Mouse (Mus musculus): ENCODE measurements around the gene Rps3. TPM values are rescaled to one million over a fixed set of nuclear protein-coding genes. Genes with fewer than 3 reads are reported as not detected.
A peak's percentile ranks its signal among the peaks of the same experiment; 100 is the strongest.

The Rps3 gene
- polyA plus RNA-seq, 1 experiment from 2014 or later: 408 TPM

DNA sequence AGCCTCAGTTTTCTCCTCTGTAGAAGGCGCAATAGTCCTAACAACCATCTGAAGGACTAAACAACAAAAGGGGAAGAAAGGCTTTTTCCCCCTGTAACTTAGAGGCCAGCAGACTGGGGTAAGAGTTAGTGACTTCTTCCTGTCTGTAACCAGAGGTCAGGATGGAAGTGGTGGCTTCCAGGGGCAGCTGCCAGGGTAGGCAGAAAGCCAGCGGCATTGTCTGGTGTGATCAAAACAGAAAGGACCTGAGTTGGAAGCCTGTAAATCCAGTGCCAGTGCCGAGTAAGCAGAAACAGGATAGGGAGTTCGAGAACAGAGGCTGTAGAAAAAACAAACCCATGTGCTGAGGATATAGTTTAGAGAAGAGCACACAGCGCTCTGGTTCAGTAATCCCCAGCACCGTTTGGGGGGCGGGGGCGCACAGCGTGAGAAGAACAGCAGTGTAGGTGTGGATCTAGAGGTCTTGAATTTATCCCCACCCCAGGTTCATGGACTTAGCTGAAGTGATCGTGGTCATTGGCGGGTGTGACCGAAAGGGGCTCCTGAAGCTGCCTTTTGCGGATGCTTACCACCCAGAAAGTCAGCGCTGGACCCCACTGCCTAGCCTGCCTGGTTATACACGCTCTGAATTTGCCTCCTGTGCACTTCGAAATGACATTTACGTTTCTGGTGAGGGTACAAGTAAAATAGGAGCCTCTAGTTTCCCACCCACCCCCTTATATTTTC lies 13.7 kb downstream of the Rps3 start:
- no peaks in the 10 kb centered on the region for H3K9me3 ChIP-seq (ENCODE audit: control insufficient read depth, low read length)
- WGBS: 80% methylated on average over 17 of the region's 17 CpGs
- no peak overlapping the region for H3K9ac ChIP-seq (replicated peaks; ENCODE audit: low read depth, low read length)
- no peaks in the 10 kb centered on the region for H3K27me3 ChIP-seq (ENCODE audit: control insufficient read depth, insufficient read depth, low read length)
- H3K27ac ChIP-seq (ENCODE audit: low read depth, low read length): no peak overlapping the region; the same call in 1 of the 2 replicates
- H3K36me3 ChIP-seq (ENCODE audit: control insufficient read depth, insufficient read depth, low read length): peaks cover 4% of the 10 kb centered on the region; the same call in 1 of the 2 replicates
- no peak overlapping the region for H3K4me2 ChIP-seq (ENCODE audit: low read depth, low read length)
- H3K4me1 ChIP-seq (ENCODE audit: control insufficient read depth, insufficient read depth, low read length): peaks cover 41% of the 10 kb centered on the region
- no peak overlapping the region for H3K4me3 ChIP-seq (ENCODE audit: low read depth, low read length)
- ATAC-seq (ENCODE audit: low read depth): no peak

DNA sequence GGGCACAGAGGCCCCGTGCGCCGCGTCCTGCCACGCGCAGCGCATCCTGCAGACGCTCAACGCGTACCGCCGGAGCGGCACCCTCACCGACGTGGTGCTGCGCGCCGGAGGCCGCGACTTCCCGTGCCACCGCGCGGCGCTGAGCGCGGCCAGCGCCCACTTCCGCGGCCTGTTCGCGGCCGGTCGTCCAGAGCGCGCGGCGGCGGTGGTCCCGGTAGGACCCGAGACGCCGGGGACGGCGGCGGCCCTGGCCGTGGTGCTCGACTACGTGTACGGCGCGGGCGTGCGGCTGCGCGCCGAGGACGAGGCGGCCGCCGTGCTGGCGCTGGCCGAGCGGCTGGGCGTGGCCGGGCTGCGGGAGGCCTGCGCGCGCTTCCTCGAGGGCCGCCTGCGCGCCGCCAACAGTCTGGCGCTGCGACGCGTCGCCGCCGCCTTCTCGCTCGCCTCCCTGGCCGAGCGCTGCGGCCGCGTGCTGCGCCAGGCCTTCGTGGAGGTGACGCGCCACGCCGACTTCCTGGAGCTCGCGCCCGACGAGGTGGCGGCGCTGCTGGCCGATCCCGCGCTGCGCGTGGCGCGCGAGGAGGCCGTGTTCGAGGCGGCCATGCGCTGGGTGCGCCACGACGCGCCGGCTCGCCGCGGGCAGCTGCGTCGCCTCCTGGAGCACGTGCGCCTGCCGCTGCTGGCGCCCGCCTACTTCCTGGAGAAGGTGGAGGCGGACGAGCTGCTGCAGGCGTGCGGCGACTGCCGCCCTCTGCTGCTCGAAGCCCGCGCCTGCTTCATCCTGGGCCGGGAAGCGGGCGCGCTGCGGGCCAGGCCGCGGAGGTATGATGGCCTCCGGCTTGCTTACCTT lies 15.0 kb downstream of the Rps3 start:
- Histone ChIP-seq H3K4me3 (ENCODE audit: low read depth, low read length) (peak overlapping the region; percentile 46), H3K9ac (replicated peaks; ENCODE audit: low read depth, low read length) (peak overlapping the region; percentile 70), H3K36me3 (ENCODE audit: control insufficient read depth, insufficient read depth, low read length) (peaks cover 4% of the 10 kb centered on the region; the same call in 1 of the 2 replicates), H3K27ac (ENCODE audit: low read depth, low read length) (peak overlapping the region; percentile 92), H3K27me3 (ENCODE audit: control insufficient read depth, insufficient read depth, low read length) (no peaks in the 10 kb centered on the region), H3K4me1 (ENCODE audit: control insufficient read depth, insufficient read depth, low read length) (peaks cover 38% of the 10 kb centered on the region), H3K9me3 (ENCODE audit: control insufficient read depth, low read length) (no peaks in the 10 kb centered on the region), H3K4me2 (ENCODE audit: low read depth, low read length) (peak overlapping the region; percentile 72)
- WGBS: 1% methylated on average over 68 of the region's 145 CpGs
- peak; percentile 82 for ATAC-seq (ENCODE audit: low read depth)

DNA sequence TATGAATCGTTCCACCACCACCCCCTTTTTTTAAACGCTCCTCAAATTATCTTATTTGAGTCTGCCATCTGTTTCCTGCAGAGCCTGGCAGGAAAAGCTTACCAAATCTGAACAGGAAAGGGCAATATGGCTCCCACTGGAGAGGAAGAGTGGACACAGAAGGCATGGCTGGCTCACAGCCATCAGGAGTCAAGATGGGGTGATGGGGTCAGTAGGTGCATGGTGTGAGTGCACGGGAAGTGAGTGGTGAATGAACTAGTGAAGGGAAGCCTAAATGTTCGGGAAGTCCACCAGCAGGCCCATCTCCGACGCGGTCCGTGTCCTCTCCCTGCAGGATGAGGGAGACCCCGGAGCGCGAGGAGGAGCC lies 15.6 kb downstream of the Rps3 start:
- peaks cover 4% of the 10 kb centered on the region; the same call in 1 of the 2 replicates for H3K36me3 ChIP-seq (ENCODE audit: control insufficient read depth, insufficient read depth, low read length)
- peak overlapping the region; percentile 46 for H3K4me3 ChIP-seq (ENCODE audit: low read depth, low read length)
- peak overlapping the region; percentile 92 for H3K27ac ChIP-seq (ENCODE audit: low read depth, low read length)
- ATAC-seq (ENCODE audit: low read depth): no peak
- H3K9ac ChIP-seq (replicated peaks; ENCODE audit: low read depth, low read length): peak overlapping the region; percentile 70
- WGBS: 15% methylated on average over 9 of the region's 11 CpGs
- peaks cover 38% of the 10 kb centered on the region for H3K4me1 ChIP-seq (ENCODE audit: control insufficient read depth, insufficient read depth, low read length)
- H3K9me3 ChIP-seq (ENCODE audit: control insufficient read depth, low read length): no peaks in the 10 kb centered on the region
- no peaks in the 10 kb centered on the region for H3K27me3 ChIP-seq (ENCODE audit: control insufficient read depth, insufficient read depth, low read length)
- H3K4me2 ChIP-seq (ENCODE audit: low read depth, low read length): peak overlapping the region; percentile 72

DNA sequence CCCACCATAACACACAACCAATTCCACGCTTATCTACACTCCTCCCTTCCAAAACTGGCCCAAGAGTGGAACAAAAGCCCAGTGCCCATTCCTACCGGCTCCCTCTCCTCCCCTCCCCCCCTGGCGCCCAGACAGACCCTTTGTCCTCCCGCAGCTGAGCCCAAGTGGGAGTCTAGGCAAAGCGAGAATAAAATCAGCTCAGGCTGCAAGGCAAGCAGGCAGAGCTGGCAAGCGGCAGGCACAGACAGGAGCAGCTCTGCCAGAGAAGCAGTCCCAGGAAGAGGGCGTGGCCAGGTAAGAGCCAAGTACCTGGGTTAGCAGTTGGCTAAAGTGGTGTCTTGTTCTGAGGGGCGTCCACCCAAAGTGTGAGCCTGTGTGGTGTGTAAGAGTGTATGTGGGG lies 17.7 kb downstream of the Rps3 start, which contains the start of gene Klhl35:
Klhl35 (plus strand) TSS at position 194 of the 400 bp plus-strand sequence.
- no peak for ATAC-seq (ENCODE audit: low read depth)
- WGBS: 19% methylated on average over 8 of the region's 8 CpGs
- H3K4me1 ChIP-seq (ENCODE audit: control insufficient read depth, insufficient read depth, low read length): peaks cover 38% of the 10 kb centered on the region

DNA sequence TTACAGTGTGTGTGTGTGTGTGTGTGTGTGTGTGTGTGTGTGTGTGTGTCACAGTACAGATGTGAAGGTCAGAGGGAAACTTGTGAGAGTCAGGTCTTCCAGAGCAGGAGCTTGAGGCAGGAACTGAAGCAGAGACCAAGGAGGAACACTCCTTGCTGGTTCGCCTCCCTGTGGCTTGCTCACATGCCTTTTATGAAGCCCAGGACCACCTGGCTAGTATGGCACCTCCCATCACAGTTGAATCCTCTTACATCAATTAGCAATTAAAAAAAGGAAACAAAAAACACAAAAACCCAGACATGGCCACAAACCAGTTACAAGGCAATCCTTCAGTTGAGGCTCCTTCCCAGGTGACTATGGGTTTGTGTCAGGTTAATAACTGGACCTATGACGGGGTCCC lies 20.4 kb downstream of the Rps3 start:
- no peak for ATAC-seq (ENCODE audit: low read depth)
- peaks cover 28% of the 10 kb centered on the region for H3K4me1 ChIP-seq (ENCODE audit: control insufficient read depth, insufficient read depth, low read length)
- H3K9me3 ChIP-seq (ENCODE audit: control insufficient read depth, low read length): no peaks in the 10 kb centered on the region
- H3K9ac ChIP-seq (replicated peaks; ENCODE audit: low read depth, low read length): no peak overlapping the region
- 91% methylated on average over 2 of the region's 2 CpGs for WGBS
- H3K4me3 ChIP-seq (ENCODE audit: low read depth, low read length): no peak overlapping the region
- H3K27ac ChIP-seq (ENCODE audit: low read depth, low read length): no peak overlapping the region
- no peaks in the 10 kb centered on the region for H3K27me3 ChIP-seq (ENCODE audit: control insufficient read depth, insufficient read depth, low read length)
- peaks cover 17% of the 10 kb centered on the region; the same call in 1 of the 2 replicates for H3K36me3 ChIP-seq (ENCODE audit: control insufficient read depth, insufficient read depth, low read length)
- no peak overlapping the region for H3K4me2 ChIP-seq (ENCODE audit: low read depth, low read length)

More for the DNA sequence above, 17.7 kb downstream of the Rps3 start, which contains the start of gene Klhl35:
- Histone ChIP-seq H3K4me2 (ENCODE audit: low read depth, low read length) (peak within 1 kb of the TSS; percentile 72), H3K27ac (ENCODE audit: low read depth, low read length) (peak within 1 kb of the TSS; percentile 69), H3K9me3 (ENCODE audit: control insufficient read depth, low read length) (no peaks in the 10 kb centered on the region), H3K36me3 (ENCODE audit: control insufficient read depth, insufficient read depth, low read length) (0 out of 2 replicates have a peak, but pooled peaks cover 4% of the 10 kb centered on the region), H3K27me3 (ENCODE audit: control insufficient read depth, insufficient read depth, low read length) (no peaks in the 10 kb centered on the region), H3K9ac (replicated peaks; ENCODE audit: low read depth, low read length) (peak within 1 kb of the TSS; percentile 42), H3K4me3 (ENCODE audit: low read depth, low read length) (no peak within 1 kb of the TSS)

DNA sequence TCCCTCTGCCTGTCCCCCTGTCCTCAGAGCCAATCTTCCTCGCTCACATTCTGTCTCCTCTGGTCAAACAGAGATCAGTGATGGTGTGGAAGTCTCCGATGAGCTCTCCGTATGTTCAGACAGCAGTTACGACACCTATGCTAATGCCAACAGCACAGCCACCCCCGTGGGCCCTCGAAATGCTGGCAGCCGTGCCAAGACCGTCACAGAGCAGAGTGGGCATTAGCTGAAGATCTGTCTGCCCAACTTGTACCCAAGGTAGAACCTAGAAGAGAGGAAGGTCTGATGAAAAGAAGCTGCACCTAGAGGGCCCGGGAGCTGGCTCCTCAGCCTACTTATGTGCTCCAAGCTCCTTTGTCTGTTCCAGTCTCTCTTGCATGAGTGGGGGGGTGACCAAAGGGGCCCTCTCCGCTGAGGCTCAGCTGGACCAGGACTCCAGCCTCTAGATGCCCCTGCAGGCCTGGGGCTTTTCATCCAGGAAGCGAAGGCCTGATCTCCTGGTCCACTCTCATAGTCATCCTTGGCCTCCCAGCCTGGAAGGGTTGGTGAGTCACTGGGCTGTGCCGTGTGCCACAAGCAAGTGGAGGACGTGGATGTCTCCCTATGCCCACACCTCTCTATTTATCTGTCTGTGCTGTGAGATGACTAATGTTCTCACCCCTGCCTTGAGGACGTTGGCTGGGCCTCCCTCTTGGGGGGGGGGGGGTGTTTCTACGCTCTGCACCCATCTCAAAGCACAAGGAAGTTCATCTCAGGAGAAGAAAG lies 23.5 kb downstream of the Rps3 start:
- Histone ChIP-seq H3K4me1 (ENCODE audit: control insufficient read depth, insufficient read depth, low read length) (no peaks in the 10 kb centered on the region), H3K27ac (ENCODE audit: low read depth, low read length) (no peak overlapping the region), H3K27me3 (ENCODE audit: control insufficient read depth, insufficient read depth, low read length) (no peaks in the 10 kb centered on the region), H3K4me2 (ENCODE audit: low read depth, low read length) (no peak overlapping the region), H3K9ac (replicated peaks; ENCODE audit: low read depth, low read length) (no peak overlapping the region), H3K9me3 (ENCODE audit: control insufficient read depth, low read length) (no peaks in the 10 kb centered on the region), H3K4me3 (ENCODE audit: low read depth, low read length) (no peak overlapping the region), H3K36me3 (ENCODE audit: control insufficient read depth, insufficient read depth, low read length) (peaks cover 20% of the 10 kb centered on the region; the same call in 1 of the 2 replicates)
- WGBS: 93% methylated on average over 15 of the region's 15 CpGs
- ATAC-seq (ENCODE audit: low read depth): no peak

DNA sequence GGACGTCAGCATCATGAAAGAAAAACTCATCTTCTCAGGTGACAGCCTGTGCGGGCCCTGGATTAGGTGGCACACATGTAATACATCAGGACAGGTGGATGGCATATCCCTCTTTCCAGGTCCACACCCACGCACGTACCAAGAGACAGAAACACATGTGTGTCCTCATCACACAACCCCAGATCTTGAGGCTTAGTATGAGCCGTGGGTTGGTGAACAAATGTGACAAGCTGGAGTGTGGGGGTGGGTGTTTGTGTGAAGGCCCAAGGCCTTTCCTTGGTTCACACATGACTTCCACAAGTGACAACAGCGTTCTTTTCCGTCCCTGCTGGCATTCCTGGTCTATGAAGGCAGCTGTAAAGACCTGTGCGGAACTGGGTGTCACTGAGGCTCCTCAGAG lies 24.7 kb downstream of the Rps3 start:
- H3K4me1 ChIP-seq (ENCODE audit: control insufficient read depth, insufficient read depth, low read length): no peaks in the 10 kb centered on the region
- H3K4me3 ChIP-seq (ENCODE audit: low read depth, low read length): no peak overlapping the region
- no peaks in the 10 kb centered on the region for H3K27me3 ChIP-seq (ENCODE audit: control insufficient read depth, insufficient read depth, low read length)
- no peak overlapping the region for H3K4me2 ChIP-seq (ENCODE audit: low read depth, low read length)
- WGBS: 91% methylated on average over 8 of the region's 8 CpGs
- peaks cover 20% of the 10 kb centered on the region; the same call in 1 of the 2 replicates for H3K36me3 ChIP-seq (ENCODE audit: control insufficient read depth, insufficient read depth, low read length)
- no peak for ATAC-seq (ENCODE audit: low read depth)
- H3K9me3 ChIP-seq (ENCODE audit: control insufficient read depth, low read length): no peaks in the 10 kb centered on the region
- H3K27ac ChIP-seq (ENCODE audit: low read depth, low read length): no peak overlapping the region; the same call in 1 of the 2 replicates
- no peak overlapping the region for H3K9ac ChIP-seq (replicated peaks; ENCODE audit: low read depth, low read length)

DNA sequence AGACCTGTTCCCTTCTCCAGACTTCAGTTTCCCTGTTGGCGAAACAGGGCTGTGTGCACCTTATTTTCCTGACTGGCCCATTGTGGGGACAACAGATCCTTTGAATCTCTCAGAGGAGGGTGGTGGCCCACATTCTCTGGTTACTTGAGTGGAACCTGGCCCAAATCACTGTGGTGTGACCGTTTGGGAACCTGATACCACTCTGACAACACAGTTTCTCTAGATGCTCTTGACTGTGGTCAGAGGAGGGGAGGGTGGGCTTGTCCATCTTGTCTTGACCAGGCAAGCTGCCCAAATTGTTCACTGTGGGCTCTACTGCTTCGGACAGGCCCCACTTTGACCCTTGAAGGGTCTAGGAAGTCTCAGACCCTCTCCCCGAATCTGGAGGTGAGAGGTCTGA lies 29.5 kb downstream of the Rps3 start:
- H3K9ac ChIP-seq (replicated peaks; ENCODE audit: low read depth, low read length): no peak overlapping the region
- no peak for ATAC-seq (ENCODE audit: low read depth)
- 0 out of 2 replicates have a peak, but pooled peaks cover 8% of the 10 kb centered on the region for H3K36me3 ChIP-seq (ENCODE audit: control insufficient read depth, insufficient read depth, low read length)
- 81% methylated on average over 4 of the region's 4 CpGs for WGBS
- H3K4me1 ChIP-seq (ENCODE audit: control insufficient read depth, insufficient read depth, low read length): peaks cover 9% of the 10 kb centered on the region; the same call in 1 of the 2 replicates
- H3K27ac ChIP-seq (ENCODE audit: low read depth, low read length): no peak overlapping the region
- H3K9me3 ChIP-seq (ENCODE audit: control insufficient read depth, low read length): no peaks in the 10 kb centered on the region
- H3K27me3 ChIP-seq (ENCODE audit: control insufficient read depth, insufficient read depth, low read length): no peaks in the 10 kb centered on the region
- no peak overlapping the region for H3K4me2 ChIP-seq (ENCODE audit: low read depth, low read length)
- no peak overlapping the region for H3K4me3 ChIP-seq (ENCODE audit: low read depth, low read length)

Measured in neural tube, embryonic 14.5 days (tissue).